Mouse (Mus musculus) C2C12 (cell line): ENCODE measurements at regions not wholly inside any gene's neighbourhood (a gene's known extent, or its start where the extent isn't known, plus 50 kb on each side); places are given as distances from the start of the nearest gene placed in this dataset.

Experiments
- CEBPB ChIP-seq: IDR thresholded peaks from one replicate; pipeline ENCODE4 v1.6.1; 2011; ENCODE audit warnings: low read depth, mild to moderate bottlenecking, control low read depth, moderate library complexity
- CTCF ChIP-seq: IDR thresholded peaks from one replicate; pipeline ENCODE4 v1.5.1; 2011; ENCODE audit not compliant: control insufficient read depth, insufficient read depth, insufficient read length
- MAX ChIP-seq: IDR thresholded peaks from one replicate; pipeline ENCODE4 v1.6.1; 2011; ENCODE audit warnings: mild to moderate bottlenecking, control low read depth
- MYOD1 ChIP-seq: IDR thresholded peaks from one replicate; pipeline ENCODE4 v1.6.1; 2011; ENCODE audit warnings: low read depth; ENCODE audit not compliant: control insufficient read depth, insufficient read length
- USF1 ChIP-seq: IDR thresholded peaks from one replicate; pipeline ENCODE4 v1.6.1; 2011; ENCODE audit warnings: low read depth, mild to moderate bottlenecking, control low read depth, moderate library complexity

- TF ChIP-seq CTCF (no peak), USF1 (no peak), MAX (no peak), MYOD1 (no peak), CEBPB (no peak)
Measured at GRCm38 (mm10) chr14:68784395-68784794, 509.7 kb downstream of the Synb start.
